Mouse (Mus musculus) heart, adult 2 months (tissue): ENCODE measurements around the gene Rspry1.

Experiments used
- CTCF ChIP-seq: fragments of 200-600 bp; IDR thresholded peaks from 2 replicates; pipeline ENCODE4 v1.8.1; 2022; ENCODE audit warnings: antibody characterized with exemption, mild to moderate bottlenecking, moderate library complexity
- EP300 ChIP-seq: fragments of 200-500 bp; IDR thresholded peaks from 2 replicates; pipeline ENCODE4 v1.6.1; 2011; ENCODE audit warnings: low read depth, low read length, control low read depth; ENCODE audit not compliant: insufficient read depth
- POLR2A ChIP-seq: fragments of 200-500 bp; IDR thresholded peaks from 2 replicates; pipeline ENCODE4 v1.6.1; 2011; ENCODE audit warnings: mild to moderate bottlenecking, low read depth, low read length, control low read depth; ENCODE audit not compliant: insufficient read depth

DNA sequence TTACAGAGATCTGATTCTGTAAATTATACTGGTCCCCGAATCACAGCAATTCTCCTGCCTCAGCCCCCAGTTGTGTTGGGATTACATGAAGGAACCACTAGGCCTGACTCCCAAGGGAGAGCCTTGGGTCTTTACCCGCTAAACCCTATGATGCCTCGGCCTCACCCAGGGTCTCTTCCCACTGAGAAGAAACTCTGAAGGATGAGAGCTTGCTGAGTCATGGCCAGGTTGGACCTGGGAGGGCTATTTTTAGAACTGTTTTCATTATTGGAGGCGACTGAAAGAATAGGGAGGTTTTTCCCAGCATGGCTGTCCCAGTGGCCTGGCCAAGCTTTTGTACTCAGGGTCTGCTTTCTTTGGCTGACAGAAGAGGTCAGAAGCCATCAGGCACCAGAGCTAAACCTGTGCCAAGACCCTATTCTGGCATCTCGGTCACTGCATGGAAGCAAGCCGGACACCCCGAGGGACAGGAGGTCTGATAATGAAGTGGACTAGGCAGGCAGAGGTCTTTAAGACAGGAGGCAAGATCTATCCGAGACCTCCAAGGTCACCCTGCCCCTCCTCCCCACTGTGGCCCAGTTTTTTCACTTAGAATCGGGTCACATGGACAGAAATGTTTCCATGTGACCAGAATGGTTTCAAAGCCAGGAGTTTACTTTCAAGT lies 105.1 kb downstream of the Rspry1 start:
- TF ChIP-seq CTCF (no peak), EP300 (no peak), POLR2A (no peak)
